Comparison of ENCODE assay signal across 9 mouse cellular contexts in genomic region chr2:120976308-120976707, GRCm38 (mm10). TPM values are rescaled to one million over a fixed set of nuclear protein-coding genes. Genes with fewer than 3 reads are reported as not detected.
DNase-seq lines count a peak whose midpoint lies in the region; ATAC-seq and TF ChIP-seq lines count a peak whose summit lies in the region.
"Had no signal": no experiment of that assay in that cellular context is flagged by ENCODE, and none has a peak within 500 bp of the region (broad histone marks: within the 10 kb centered on the region; RNA-seq: fewer than 3 reads in every experiment).

No protein-coding gene starts in this region.

- ATAC-seq in liver, embryonic 13.5 days (ENCODE audit: low read depth) = no peak
- ATAC-seq in stomach, embryonic 14.5 days (ENCODE audit: insufficient number of reproducible peaks, insufficient read depth, low FRiP score, low read depth) = no peak

- TF ChIP-seq POLR2A in bone marrow, adult 2 months (IDR thresholded peaks at IDR 0.05; ENCODE audit: borderline replicate concordance, control insufficient read depth, low read depth, low read length) = no peak

- WGBS in bone marrow, adult 2 months = 54% methylated on average over 4 of the region's 4 CpGs
- WGBS in liver, embryonic 13.5 days (ENCODE audit: insufficient replicate concordance) = 43% methylated on average over 4 of the region's 4 CpGs
- WGBS in stomach, embryonic 14.5 days = 41% methylated on average over 4 of the region's 4 CpGs

- no peaks in the 10 kb centered on the region for H3K27me3 ChIP-seq in liver, embryonic 13.5 days
- H3K27me3 ChIP-seq in stomach, embryonic 14.5 days (ENCODE audit: control insufficient read depth, insufficient read depth, low read length) = no peaks in the 10 kb centered on the region
- H3K27me3 ChIP-seq: stomach, embryonic 15.5 days had no signal

- no peaks in the 10 kb centered on the region for H3K9me3 ChIP-seq in liver, embryonic 13.5 days (replicated peaks)
- H3K9me3 ChIP-seq in stomach, embryonic 14.5 days (ENCODE audit: control insufficient read depth, low read depth, low read length) = no peaks in the 10 kb centered on the region
- H3K9me3 ChIP-seq: stomach, embryonic 15.5 days had no signal

- H3K9ac ChIP-seq in liver, embryonic 13.5 days = peak overlapping the region; percentile 7; the same call in 1 of the 2 replicates
- H3K9ac ChIP-seq in stomach, embryonic 14.5 days (replicated peaks; ENCODE audit: low read depth, low read length) = no peak overlapping the region

- peak overlapping the region; percentile 87 for H3K4me2 ChIP-seq in liver, embryonic 13.5 days
- H3K4me2 ChIP-seq in stomach, embryonic 14.5 days (replicated peaks; ENCODE audit: low read depth, low read length) = 0 out of 2 replicates have a peak overlapping the region, but pooled peaks have one; percentile 15

- no peak overlapping the region for H3K27ac ChIP-seq in bone marrow, adult 2 months (ENCODE audit: control insufficient read depth, insufficient read depth, low read depth, low read length, poor library complexity)
- peak overlapping the region; percentile 61 for H3K27ac ChIP-seq in liver, embryonic 13.5 days
- no peak overlapping the region for H3K27ac ChIP-seq in stomach, embryonic 14.5 days (ENCODE audit: low read length)

- no peaks in the 10 kb centered on the region for H3K36me3 ChIP-seq in liver, embryonic 13.5 days
- H3K36me3 ChIP-seq in stomach, embryonic 14.5 days (ENCODE audit: control insufficient read depth, insufficient read depth, low read length) = no peaks in the 10 kb centered on the region
- H3K36me3 ChIP-seq: stomach, embryonic 15.5 days had no signal

- peaks cover 1% of the 10 kb centered on the region; the same call in 1 of the 2 replicates for H3K4me1 ChIP-seq in bone marrow, adult 2 months (ENCODE audit: control insufficient read depth, insufficient read depth, low read length)
- H3K4me1 ChIP-seq in liver, embryonic 13.5 days (replicated peaks) = peaks cover 45% of the 10 kb centered on the region
- H3K4me1 ChIP-seq in stomach, embryonic 14.5 days (ENCODE audit: control insufficient read depth, insufficient read depth, low read length) = no peaks in the 10 kb centered on the region
- H3K4me1 ChIP-seq: stomach, embryonic 15.5 days had no signal

- peak; percentile 29; the same call in 1 of the 2 replicates for TF ChIP-seq CTCF in bone marrow, adult 2 months (IDR thresholded peaks at IDR 0.05; ENCODE audit: control insufficient read depth, insufficient read depth, low read length)

- peak overlapping the region; percentile 30 for H3K4me3 ChIP-seq in bone marrow, adult 2 months (replicated peaks; ENCODE audit: control insufficient read depth, low read depth, low read length)
- peak overlapping the region; percentile 78 for H3K4me3 ChIP-seq in liver, embryonic 13.5 days (replicated peaks)
- no peak overlapping the region; the same call in 1 of the 2 replicates for H3K4me3 ChIP-seq in stomach, embryonic 14.5 days (ENCODE audit: low read depth, low read length)

- DNase-seq in embryo, embryonic 11 days = peak; percentile 27
- DNase-seq in embryo, embryonic 10 days (ENCODE audit: low spot score) = no peak
- peak; percentile 18 for DNase-seq in 3134 (ENCODE audit: extremely low read depth, insufficient read length, low spot score)
- DNase-seq in liver, embryonic 13.5 days = no peak
- no peak for DNase-seq in right cerebral cortex, postnatal 14 days
- no peak for DNase-seq in layer of hippocampus, postnatal 25 days (ENCODE audit: extremely low spot score in 1 of 2, low spot score in 1 of 2)

RNA-seq across cellular contexts. Expression of gene Tmem62, which starts 0.5 kb away (rescaled TPM):
- polyA plus RNA-seq in bone marrow, adult 2 months (2011; ENCODE audit: insufficient read depth, insufficient read length, low replicate concordance, missing spikeins) = 2.7 and 4.0 TPM in 2 replicates
- polyA plus RNA-seq in liver, embryonic 13.5 days (2015; fragmentation: Nextera tagmentation; extraction: Ambion mirVana) = 1.9 and 2.3 TPM in 2 replicates
- polyA plus RNA-seq in stomach, embryonic 14.5 days (2014; fragmentation: Nextera tagmentation; extraction: Ambion mirVana) = 4.2 and 5.6 TPM in 2 replicates
- 10 to 100 TPM; 21.8 to 27.5 TPM for total RNA-seq in layer of hippocampus, postnatal 25 days (2021)

RNA-seq across cellular contexts. Expression of gene Ubr1, which starts 5.8 kb away (rescaled TPM):
- 9.9 and 20.4 TPM in 2 replicates for polyA plus RNA-seq in bone marrow, adult 2 months (2011; ENCODE audit: insufficient read depth, insufficient read length, low replicate concordance, missing spikeins)
- 14.1 and 16.8 TPM in 2 replicates for polyA plus RNA-seq in liver, embryonic 13.5 days (2015; fragmentation: Nextera tagmentation; extraction: Ambion mirVana)
- 30.7 and 32.6 TPM in 2 replicates for polyA plus RNA-seq in stomach, embryonic 14.5 days (2014; fragmentation: Nextera tagmentation; extraction: Ambion mirVana)
- total RNA-seq in layer of hippocampus, postnatal 25 days (2021) = 10 to 100 TPM; 42.0 to 46.7 TPM

RNA-seq across cellular contexts. Expression of gene Ccndbp1, which starts 31.9 kb away (rescaled TPM):
- 79.1 and 115 TPM in 2 replicates for polyA plus RNA-seq in bone marrow, adult 2 months (2011; ENCODE audit: insufficient read depth, insufficient read length, low replicate concordance, missing spikeins)
- polyA plus RNA-seq in liver, embryonic 13.5 days (2015; fragmentation: Nextera tagmentation; extraction: Ambion mirVana) = 43.5 and 48.3 TPM in 2 replicates
- 37.2 and 41.8 TPM in 2 replicates for polyA plus RNA-seq in stomach, embryonic 14.5 days (2014; fragmentation: Nextera tagmentation; extraction: Ambion mirVana)
- 10 to 100 TPM; 58.4 to 58.8 TPM for total RNA-seq in layer of hippocampus, postnatal 25 days (2021)

Comparison
In these comparisons a context has a peak if more than half of its experiments do, and no peak if none do; other contexts are left out.
1. DNase-seq: peak in embryo, embryonic 11 days (single experiment) and 3134 (single experiment); none in embryo, embryonic 10 days (single experiment), liver, embryonic 13.5 days (single experiment), right cerebral cortex, postnatal 14 days (single experiment) and layer of hippocampus, postnatal 25 days (0 of 2).